Mouse (Mus musculus): ENCODE data around the gene Ffar4.
A peak's percentile ranks its signal among the peaks of the same experiment; 100 is the strongest.

Ffar4 gene

GRCm38 (mm10) chr19:38096858-38097758 lies at the start of gene Ffar4:
Ffar4 (plus strand) TSS chr19:38097071.
- no peak for DNase-seq

DNA sequence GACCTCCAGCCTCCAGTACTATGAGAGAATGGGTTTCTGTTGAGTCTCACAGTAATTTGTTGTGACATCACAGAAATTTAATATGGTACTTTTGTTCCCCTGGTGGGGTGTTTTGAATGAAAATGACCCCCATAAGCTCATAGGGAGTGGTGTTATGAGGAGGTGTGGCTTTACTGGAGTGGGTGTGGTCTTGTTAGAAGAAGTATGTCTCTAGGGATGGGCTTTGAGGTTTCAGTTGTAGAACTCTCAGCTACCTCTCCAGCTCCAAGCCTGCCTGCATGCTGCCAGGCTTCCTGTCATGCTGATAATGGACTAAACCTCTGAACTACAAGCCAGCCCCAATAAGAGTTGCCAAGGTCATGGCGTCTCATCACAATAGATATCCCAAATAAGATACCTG lies 47.2 kb upstream of the Ffar4 start:
- no peak for DNase-seq

DNA sequence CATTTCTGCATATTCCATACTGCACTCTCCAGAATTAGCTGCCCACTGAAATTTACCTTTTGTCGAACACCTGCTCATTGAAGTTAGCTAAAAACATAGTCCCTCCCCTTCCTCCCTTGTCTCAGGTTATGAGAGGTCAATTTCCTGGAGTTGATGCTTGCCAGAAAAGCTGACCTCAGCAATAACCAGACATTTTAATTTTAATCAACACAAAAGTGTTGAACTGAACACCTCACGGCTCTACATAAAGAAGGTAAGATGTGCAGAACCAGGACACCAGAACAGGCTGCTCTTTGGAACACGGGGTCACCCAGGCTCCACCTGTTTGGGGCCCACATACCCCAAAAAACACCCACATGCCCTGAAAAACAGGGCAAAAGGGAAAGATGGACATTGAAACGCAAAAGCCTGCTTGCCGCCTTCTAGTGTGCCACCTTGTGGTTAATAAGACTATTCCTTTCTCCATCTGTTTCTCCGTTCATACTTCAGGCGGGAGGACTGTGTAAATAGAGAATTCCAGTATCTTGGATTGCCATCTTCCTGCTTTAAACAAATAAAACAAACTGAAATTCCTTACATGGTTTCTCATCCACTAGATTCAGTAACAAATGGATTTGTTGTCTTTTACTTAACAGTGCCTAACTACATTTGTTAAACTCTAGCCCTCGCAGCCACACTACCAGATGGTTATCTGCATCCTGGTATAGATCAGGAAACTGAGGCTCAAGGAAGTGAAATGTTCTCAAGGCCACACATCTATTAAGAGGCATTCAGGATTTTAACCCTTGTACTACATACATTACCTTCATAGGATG lies 43.4 kb upstream of the Ffar4 start:
- DNase-seq: no peak

GRCm38 (mm10) chr19:38054149-38054719 lies 42.6 kb upstream of the Ffar4 start:
- DNase-seq: peak; percentile 80

DNA sequence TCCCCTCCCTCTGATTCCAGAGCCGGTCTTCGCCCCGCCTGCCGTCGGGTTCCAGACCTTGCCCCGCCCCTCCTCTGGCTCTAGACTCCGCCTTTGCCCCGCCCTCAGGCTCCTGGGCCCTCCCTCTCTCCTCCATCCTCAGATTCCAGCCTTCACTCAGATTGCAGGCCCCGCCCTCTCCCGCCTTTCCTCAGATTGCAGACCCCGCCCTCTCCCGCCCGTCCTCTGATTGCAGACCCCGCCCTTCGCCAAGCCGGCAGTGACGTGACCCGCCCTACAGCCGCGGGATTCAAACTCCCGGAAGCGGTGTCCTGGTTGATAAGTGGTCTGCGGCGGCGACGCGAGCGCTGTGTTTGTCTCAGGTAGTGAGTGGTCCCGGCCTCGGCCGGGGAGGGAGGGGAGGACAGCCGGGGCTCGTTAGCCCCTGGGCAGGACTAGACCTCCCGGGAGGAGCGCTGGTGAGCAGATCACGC lies 42.1 kb upstream of the Ffar4 start, which contains the start of gene Cep55:
TSS of gene Cep55 (plus strand) at position 292 of the 473 bp plus-strand sequence.
- peak; percentile 97 for DNase-seq

DNA sequence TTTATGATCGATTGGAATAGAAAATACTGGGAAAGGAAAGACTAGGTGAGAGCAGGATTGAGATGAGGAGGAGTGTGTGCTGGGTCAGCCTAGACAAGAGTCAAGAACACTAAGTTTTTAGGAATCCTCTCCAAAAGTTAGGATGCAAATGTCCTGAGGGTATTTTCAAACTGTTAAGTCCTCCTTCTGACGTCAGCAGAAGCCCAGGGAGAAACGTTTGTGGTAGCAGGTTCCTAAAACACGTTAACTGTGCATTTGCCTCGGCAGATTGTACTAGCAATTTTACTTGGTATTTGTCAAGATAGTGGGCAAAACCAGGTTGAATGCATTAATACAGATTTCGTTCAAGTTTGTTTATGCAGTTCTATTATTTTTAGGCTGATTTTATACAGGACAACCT lies 41.1 kb upstream of the Ffar4 start:
- DNase-seq: no peak

DNA sequence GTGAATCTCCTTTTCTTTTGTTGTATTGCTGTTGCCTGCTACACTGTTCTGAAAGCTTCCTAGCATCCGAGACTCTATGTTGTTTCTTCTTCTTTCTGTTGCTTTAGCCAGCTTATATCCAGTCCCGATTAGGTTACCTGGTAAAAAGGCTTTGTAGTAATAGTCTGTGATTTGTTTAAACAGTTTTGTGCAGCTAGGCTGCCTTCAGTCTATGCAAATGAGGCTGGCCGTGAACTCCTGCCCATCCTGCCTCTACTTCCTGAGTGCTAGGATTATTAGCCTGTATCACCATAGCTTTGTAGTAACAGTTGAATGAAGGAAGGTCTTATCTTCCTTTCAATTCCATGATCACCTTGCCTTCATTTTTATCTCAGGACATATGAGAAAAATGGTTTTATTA lies 40.6 kb upstream of the Ffar4 start:
- no peak for DNase-seq

- DNase-seq: no peak
Observed at GRCm38 (mm10) chr19:38056931-38057330, 39.9 kb upstream of the Ffar4 start.

DNA sequence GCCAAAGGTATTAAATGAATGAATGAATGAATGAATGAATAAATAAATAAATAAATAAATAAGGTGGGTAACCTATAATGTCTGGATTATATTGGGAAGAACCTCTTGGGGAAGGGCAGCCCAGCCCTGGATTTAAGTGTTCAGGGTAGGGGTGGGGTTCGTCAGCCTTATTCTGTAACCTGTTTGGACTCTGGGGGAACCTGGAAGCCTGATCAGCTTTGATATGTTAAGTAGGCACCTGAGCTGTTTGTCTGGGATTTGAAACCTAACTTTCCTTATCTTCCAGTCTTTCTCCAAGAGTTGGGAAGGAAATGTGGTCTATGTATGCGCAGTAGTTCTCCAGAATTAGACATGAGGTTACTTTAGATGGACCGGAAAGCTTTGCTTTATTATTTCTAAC lies 33.7 kb upstream of the Ffar4 start:
- DNase-seq: no peak

- no peak for DNase-seq
Observed at GRCm38 (mm10) chr19:38064051-38064450, 32.8 kb upstream of the Ffar4 start.

DNA sequence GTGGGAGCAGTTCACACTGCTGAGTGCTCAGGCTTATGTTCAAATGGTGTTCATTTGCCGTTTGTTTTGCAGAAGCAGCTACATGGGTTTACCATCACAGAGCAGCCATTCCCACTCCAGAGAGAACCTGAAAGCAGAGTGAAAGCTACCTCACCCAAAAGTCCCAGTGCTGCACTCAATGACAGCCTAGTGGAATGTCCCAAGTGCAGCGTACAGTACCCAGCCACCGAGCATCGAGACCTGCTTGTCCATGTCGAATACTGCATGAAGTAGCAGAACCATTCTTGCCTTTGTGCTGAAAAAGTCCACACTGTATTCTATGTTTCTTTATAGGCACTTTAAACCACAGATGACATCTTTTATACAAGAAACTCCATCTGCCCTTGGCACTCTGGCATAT lies 23.6 kb upstream of the Ffar4 start:
- no peak for DNase-seq

- no peak for DNase-seq
Observed at GRCm38 (mm10) chr19:38075051-38075450, 21.8 kb upstream of the Ffar4 start.

DNA sequence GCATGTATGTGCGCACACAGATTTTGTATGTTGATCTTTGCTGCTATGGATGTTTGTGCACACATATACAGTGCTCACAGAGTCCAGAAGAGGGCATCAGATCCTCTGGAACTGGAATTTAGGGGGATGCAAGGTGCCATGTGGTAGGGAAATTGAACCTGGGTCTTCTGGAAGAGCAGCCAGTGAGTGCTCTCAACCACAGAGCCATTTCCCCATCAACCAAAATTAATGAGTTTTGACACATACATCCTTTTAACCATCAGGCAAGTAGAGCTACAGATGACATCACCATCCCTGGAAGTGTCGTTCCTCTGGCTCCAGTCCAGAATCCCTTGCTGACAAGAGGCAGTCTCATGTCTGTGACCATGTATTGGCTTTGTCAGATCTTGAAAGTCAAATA lies 20.6 kb upstream of the Ffar4 start:
- no peak for DNase-seq

GRCm38 (mm10) chr19:38077851-38078540 lies 18.9 kb upstream of the Ffar4 start:
- no peak for DNase-seq

DNA sequence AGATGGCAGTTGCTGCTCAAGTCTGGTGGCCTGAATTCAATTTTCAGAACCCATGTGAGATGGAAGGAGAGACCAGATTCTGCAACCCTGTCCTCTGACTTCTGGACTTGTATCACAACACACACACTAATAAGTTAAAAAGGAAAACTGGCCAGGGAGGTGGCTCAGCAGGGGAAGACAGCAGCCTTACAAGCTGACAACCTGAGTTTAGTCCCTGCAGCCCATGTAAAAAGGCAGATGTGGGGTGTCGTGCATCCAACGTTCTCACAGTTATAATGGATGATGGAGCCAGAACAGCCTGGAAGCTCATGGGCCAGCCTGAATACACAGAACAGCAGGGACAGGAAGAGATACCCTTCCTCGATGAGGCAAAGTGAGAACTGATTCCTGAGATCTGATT lies 15.5 kb upstream of the Ffar4 start:
- DNase-seq: no peak

DNA sequence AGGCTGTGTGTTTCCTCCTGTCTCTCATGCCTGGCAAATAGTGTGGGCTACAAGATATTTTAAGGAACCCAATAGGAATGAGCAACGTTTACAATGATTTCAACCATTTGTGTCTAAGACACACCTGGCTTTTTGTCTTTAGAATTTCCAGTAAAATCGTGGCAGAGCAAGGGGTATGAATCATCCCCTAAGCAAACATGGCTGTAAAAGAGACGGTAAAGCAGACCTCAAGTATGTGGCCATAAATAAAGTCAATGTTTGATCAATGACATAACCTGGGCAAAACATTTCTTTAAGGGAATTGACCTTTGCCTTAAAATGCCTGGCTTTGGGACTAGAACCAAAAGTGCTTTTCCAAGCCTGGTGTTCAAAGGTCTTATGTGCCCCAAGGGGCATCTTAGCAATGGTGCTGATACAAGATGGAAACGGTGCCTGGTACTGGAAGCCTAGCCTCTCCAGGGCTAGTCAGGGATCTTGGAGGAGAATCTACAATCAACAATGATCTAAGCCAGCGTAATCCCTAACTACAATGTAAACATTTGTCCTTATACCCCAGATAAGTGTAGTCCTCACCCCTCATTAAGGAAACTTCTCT lies 13.8 kb upstream of the Ffar4 start:
- DNase-seq: no peak

DNA sequence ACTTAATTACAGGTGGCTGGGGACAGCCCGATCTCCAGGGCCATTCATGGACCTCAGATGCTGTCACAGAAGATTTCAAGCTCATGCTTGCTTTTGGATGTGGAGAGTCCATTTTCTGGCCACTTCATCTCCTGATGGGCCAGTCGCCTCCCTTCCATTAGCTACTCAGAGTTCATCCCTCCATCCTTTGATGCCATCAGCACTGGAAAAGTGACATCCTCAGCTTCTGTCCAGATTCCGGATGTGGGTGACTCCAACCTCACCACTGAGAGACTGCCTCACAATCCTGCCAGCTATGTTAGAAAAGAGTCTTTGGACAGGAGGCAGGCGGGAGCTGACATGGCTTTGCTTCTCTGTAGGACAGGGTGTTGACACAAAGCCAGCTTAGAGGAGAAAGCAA lies 11.0 kb upstream of the Ffar4 start:
- no peak for DNase-seq

DNA sequence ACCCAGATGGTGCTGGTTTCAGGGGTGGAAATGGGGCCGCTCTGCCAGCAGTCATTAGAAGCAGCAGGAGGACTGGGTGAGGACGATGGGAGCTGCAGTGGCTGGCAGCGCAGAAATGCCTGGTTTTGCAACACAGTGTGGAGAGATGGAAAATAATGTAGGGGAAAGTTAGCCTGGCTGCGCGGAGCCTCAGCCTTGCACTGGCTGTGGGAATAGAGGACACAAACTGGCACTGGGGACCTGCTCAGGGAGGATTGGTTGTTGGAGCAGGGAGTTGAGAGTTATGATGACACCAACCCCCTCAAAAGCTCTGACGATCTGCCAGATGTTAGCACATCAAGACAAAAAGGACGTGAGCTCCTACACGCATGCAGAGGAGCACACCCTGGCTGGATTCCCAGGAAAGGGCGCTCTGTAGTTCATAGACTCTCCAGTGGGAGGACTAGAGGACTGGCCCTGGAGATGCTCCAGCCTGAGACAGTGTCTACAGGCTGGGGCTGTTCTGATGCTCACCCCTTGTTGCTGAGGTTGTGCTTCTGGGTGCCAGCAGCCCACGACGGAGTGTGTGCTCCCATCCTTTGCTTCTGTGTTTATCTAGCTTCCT lies 9.8 kb upstream of the Ffar4 start:
- DNase-seq: no peak

- DNase-seq: no peak
Observed at GRCm38 (mm10) chr19:38089358-38089757, 7.5 kb upstream of the Ffar4 start.

- DNase-seq: no peak
Observed at GRCm38 (mm10) chr19:38091512-38091985, 5.3 kb upstream of the Ffar4 start.

- no peak for DNase-seq
Observed at GRCm38 (mm10) chr19:38096231-38096630, 640 bp upstream of the Ffar4 start.

GRCm38 (mm10) chr19:38107871-38108270 lies 11.0 kb downstream of the Ffar4 start:
- DNase-seq: no peak
